Mouse (Mus musculus) Muller cell, postnatal 12 days (primary cell): ENCODE data around the gene Gstk1.
A peak's percentile ranks its signal among the peaks of the same experiment; 100 is the strongest.

Source experiments
- DNase-seq: peaks from one replicate; pipeline ENCODE4 v3.0.0-alpha.2; 2015; ENCODE audit errors: inconsistent ontology term

The Gstk1 gene

GRCm38 (mm10) chr6:42265391-42266330 lies 19.9 kb downstream of the Gstk1 start:
- DNase-seq: peak; percentile 24

- no peak for DNase-seq
Measured at GRCm38 (mm10) chr6:42270817-42271216, 25.1 kb downstream of the Gstk1 start.

- DNase-seq: no peak
Measured at GRCm38 (mm10) chr6:42276151-42276550, 30.4 kb downstream of the Gstk1 start.

- DNase-seq: no peak
Measured at GRCm38 (mm10) chr6:42282865-42283528, 37.3 kb downstream of the Gstk1 start.

- DNase-seq: no peak
Measured at GRCm38 (mm10) chr6:42286448-42286847, 40.7 kb downstream of the Gstk1 start, which contains the start of gene Clcn1. TSS of gene Clcn1 (plus strand) at chr6:42286685.

GRCm38 (mm10) chr6:42287562-42287961 lies 41.8 kb downstream of the Gstk1 start:
- DNase-seq: no peak

GRCm38 (mm10) chr6:42293327-42293726 lies 47.6 kb downstream of the Gstk1 start:
- DNase-seq: no peak

- DNase-seq: peak; percentile 37
Measured at GRCm38 (mm10) chr6:42295549-42296094, 49.9 kb downstream of the Gstk1 start.

GRCm38 (mm10) chr6:42299362-42299761 lies 53.6 kb downstream of the Gstk1 start:
- no peak for DNase-seq
